Mouse (Mus musculus) forebrain, embryonic 11.5 days (tissue): ENCODE data around the gene Tmem104. TPM values are rescaled to one million over a fixed set of nuclear protein-coding genes. Genes with fewer than 3 reads are reported as not detected.

ENCODE experiments used
- ATAC-seq: fragments of 200-750 bp; cut with Nextera tagmentation; replicated peaks from 2 replicates; pipeline ENCODE4 v1.8.0; 2017; ENCODE audit warnings: moderate TSS enrichment; ENCODE audit not compliant: low FRiP score
- DNase-seq: peaks from one replicate; pipeline ENCODE4 v3.0.0-alpha.2; 2017; ENCODE audit warnings: low spot score
- H3K27ac ChIP-seq: fragments of 300-500 bp; sonication (generic); 2 replicates; pipeline ENCODE4 v1.5.1; 2014; ENCODE audit warnings: low read depth, low read length
- H3K27me3 ChIP-seq: fragments of 300-500 bp; sonication (generic); 2 replicates; pipeline ENCODE4 v1.6.1; 2014; ENCODE audit warnings: mild to moderate bottlenecking, low read length, mixed read lengths; ENCODE audit not compliant: control insufficient read depth, insufficient read depth
- H3K36me3 ChIP-seq: fragments of 300-500 bp; sonication (generic); 2 replicates; pipeline ENCODE4 v1.6.1; 2014; ENCODE audit warnings: mild to moderate bottlenecking, low read length, moderate library complexity, mixed read lengths; ENCODE audit not compliant: control insufficient read depth, insufficient read depth
- H3K4me1 ChIP-seq: fragments of 300-500 bp; sonication (generic); replicated peaks from 2 replicates; pipeline ENCODE4 v1.6.1; 2014; ENCODE audit warnings: low read length, mixed read lengths; ENCODE audit not compliant: control insufficient read depth, insufficient read depth
- H3K4me2 ChIP-seq: fragments of 300-500 bp; sonication (generic); 2 replicates; pipeline ENCODE4 v1.6.1; 2014; ENCODE audit warnings: low read depth, mild to moderate bottlenecking, low read length, moderate library complexity, mixed read lengths; ENCODE audit not compliant: severe bottlenecking
- H3K4me3 ChIP-seq: fragments of 300-500 bp; sonication (generic); 2 replicates; pipeline ENCODE4 v1.5.1; 2014; ENCODE audit warnings: low read depth, low read length
- H3K9ac ChIP-seq: fragments of 300-500 bp; sonication (generic); 2 replicates; pipeline ENCODE4 v1.6.1; 2014; ENCODE audit warnings: low read length
- H3K9me3 ChIP-seq: fragments of 300-500 bp; sonication (generic); 2 replicates; pipeline ENCODE4 v1.6.1; 2016; ENCODE audit warnings: low read length, mixed read lengths; ENCODE audit not compliant: control insufficient read depth
- WGBS: fragments of 180-500 bp; shearing (Covaris S2); extraction: QIAGEN DNeasy Blood & Tissue Kit; methylation state at CpG from one replicate; pipeline ENCODE4 v1.1.7; 2014; 5-methylcytosine and 5-hydroxymethylcytosine counted together
- polyA plus RNA-seq: library from polyadenylated mRNA; unstranded; fragments of >200 nt; fragmentation: Nextera tagmentation; extraction: Ambion mirVana; gene quantifications from 2 replicates; pipeline ENCODE4 v1.2.1, GENCODE M21; 2014

Gene Tmem104
- polyA plus RNA-seq, 1 experiment from 2014 or later, result 9.2 TPM

GRCm38 (mm10) chr11:115264862-115265668 lies 77.8 kb downstream of the Tmem104 start:
- Histone ChIP-seq H3K9ac (peak overlapping the region; percentile 27; the same call in 1 of the 2 replicates), H3K4me1 (peaks cover 15% of the 10 kb centered on the region), H3K27ac (no peak overlapping the region), H3K27me3 (peaks cover 60% of the 10 kb centered on the region), H3K4me3 (peak overlapping the region; percentile 26), H3K9me3 (no peaks in the 10 kb centered on the region), H3K4me2 (peak overlapping the region; percentile 53), H3K36me3 (no peaks in the 10 kb centered on the region)
- DNase-seq, result peak; percentile 80
- ATAC-seq, result 0 out of 2 replicates have a peak, but pooled peaks have one; percentile 36
- WGBS, result 6% methylated on average over 39 of the region's 39 CpGs

- no peaks in the 10 kb centered on the region for H3K36me3 ChIP-seq
- DNase-seq (no peak), ATAC-seq (no peak)
- H3K9ac ChIP-seq, result no peak overlapping the region
- peaks cover 59% of the 10 kb centered on the region for H3K27me3 ChIP-seq
- H3K9me3 ChIP-seq, result no peaks in the 10 kb centered on the region
- no peak overlapping the region for H3K4me3 ChIP-seq
- peaks cover 18% of the 10 kb centered on the region for H3K4me1 ChIP-seq
- WGBS, result 4% methylated on average over 20 of the region's 20 CpGs
- H3K27ac ChIP-seq, result no peak overlapping the region
- H3K4me2 ChIP-seq, result no peak overlapping the region
Measured at GRCm38 (mm10) chr11:115265771-115266399, 78.6 kb downstream of the Tmem104 start.

- ATAC-seq (no peak), DNase-seq (no peak)
- Histone ChIP-seq H3K27me3 (peaks cover 58% of the 10 kb centered on the region), H3K9me3 (no peaks in the 10 kb centered on the region), H3K27ac (no peak overlapping the region), H3K4me3 (peak overlapping the region; percentile 28; the same call in 1 of the 2 replicates), H3K4me1 (peaks cover 18% of the 10 kb centered on the region), H3K4me2 (peak overlapping the region; percentile 46), H3K9ac (no peak overlapping the region), H3K36me3 (no peaks in the 10 kb centered on the region)
- under 1% methylated on average over 16 of the region's 22 CpGs for WGBS
Measured at GRCm38 (mm10) chr11:115266400-115266778, 79.1 kb downstream of the Tmem104 start.

- peak within 1 kb of the TSS; percentile 46 for H3K4me2 ChIP-seq
- peaks cover 56% of the 10 kb centered on the region for H3K27me3 ChIP-seq
- no peak within 1 kb of the TSS for H3K27ac ChIP-seq
- 6% methylated on average over 48 of the region's 50 CpGs for WGBS
- H3K9me3 ChIP-seq, result no peaks in the 10 kb centered on the region
- DNase-seq (no peak), ATAC-seq (no peak)
- peak within 1 kb of the TSS; percentile 28 for H3K4me3 ChIP-seq
- H3K36me3 ChIP-seq, result no peaks in the 10 kb centered on the region
- H3K9ac ChIP-seq, result 0 out of 2 replicates have a peak within 1 kb of the TSS, but pooled peaks have one; percentile 6
- H3K4me1 ChIP-seq, result peaks cover 18% of the 10 kb centered on the region
Measured at GRCm38 (mm10) chr11:115267061-115267883, 80.0 kb downstream of the Tmem104 start, which contains the start of gene Grin2c. TSS of gene Grin2c (minus strand) at chr11:115267243.

GRCm38 (mm10) chr11:115267958-115268357 lies 80.7 kb downstream of the Tmem104 start:
- Histone ChIP-seq H3K27ac (no peak overlapping the region), H3K9ac (no peak overlapping the region), H3K9me3 (no peaks in the 10 kb centered on the region), H3K4me2 (no peak overlapping the region), H3K4me1 (peaks cover 18% of the 10 kb centered on the region), H3K4me3 (no peak overlapping the region), H3K27me3 (peaks cover 54% of the 10 kb centered on the region), H3K36me3 (no peaks in the 10 kb centered on the region)
- 82% methylated on average over 11 of the region's 11 CpGs for WGBS
- no peak for DNase-seq
- ATAC-seq, result no peak

- WGBS, result 91% methylated on average over 27 of the region's 27 CpGs
Measured at GRCm38 (mm10) chr11:115269330-115270066, 82.2 kb downstream of the Tmem104 start.

GRCm38 (mm10) chr11:115270148-115270861 lies 83.0 kb downstream of the Tmem104 start:
- no peak overlapping the region for H3K4me3 ChIP-seq
- 0 out of 2 replicates have a peak, but pooled peaks have one; percentile 20 for ATAC-seq
- H3K9me3 ChIP-seq, result no peaks in the 10 kb centered on the region
- no peaks in the 10 kb centered on the region for H3K36me3 ChIP-seq
- H3K4me1 ChIP-seq, result peaks cover 14% of the 10 kb centered on the region
- H3K4me2 ChIP-seq, result no peak overlapping the region
- peak; percentile 89 for DNase-seq
- H3K9ac ChIP-seq, result no peak overlapping the region
- H3K27me3 ChIP-seq, result peaks cover 34% of the 10 kb centered on the region
- 32% methylated on average over 19 of the region's 19 CpGs for WGBS
- H3K27ac ChIP-seq, result no peak overlapping the region

More at GRCm38 (mm10) chr11:115269330-115270066, 82.2 kb downstream of the Tmem104 start:
- Histone ChIP-seq H3K4me3 (no peak overlapping the region), H3K36me3 (no peaks in the 10 kb centered on the region), H3K4me2 (no peak overlapping the region), H3K9me3 (no peaks in the 10 kb centered on the region), H3K27me3 (peaks cover 42% of the 10 kb centered on the region), H3K9ac (no peak overlapping the region), H3K27ac (no peak overlapping the region), H3K4me1 (peaks cover 18% of the 10 kb centered on the region)
- ATAC-seq (no peak), DNase-seq (no peak)
